Mouse (Mus musculus) kidney, postnatal 10 days (tissue): ENCODE measurements at regions not wholly inside any gene's neighbourhood (a gene's known extent, or its start where the extent isn't known, plus 50 kb on each side); places are given as distances from the start of the nearest gene placed in this dataset.

Experiments
- DNase-seq: peaks from one replicate; pipeline ENCODE4 v3.0.0; 2021; ENCODE audit warnings: mixed read lengths

DNA sequence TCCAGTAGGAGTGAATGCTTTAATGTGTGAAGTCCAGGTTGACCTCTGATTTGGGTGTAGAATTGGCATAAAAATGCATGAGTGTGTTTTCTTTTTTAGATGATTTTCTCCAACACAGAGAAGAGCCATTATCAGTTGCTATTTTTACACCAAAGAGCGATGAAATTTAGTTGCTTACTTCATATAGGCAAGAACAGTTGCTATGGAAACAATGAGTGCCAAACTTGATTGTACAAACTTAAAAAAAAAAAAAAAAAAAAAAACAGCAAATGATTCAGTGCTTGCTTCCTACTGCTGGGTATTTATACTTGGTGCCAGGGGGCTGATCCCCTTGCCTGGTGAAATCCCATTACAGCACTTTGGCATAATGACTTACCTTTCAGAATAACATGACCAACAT, 268.0 kb downstream of the Sec23a start:
- no peak for DNase-seq

DNA sequence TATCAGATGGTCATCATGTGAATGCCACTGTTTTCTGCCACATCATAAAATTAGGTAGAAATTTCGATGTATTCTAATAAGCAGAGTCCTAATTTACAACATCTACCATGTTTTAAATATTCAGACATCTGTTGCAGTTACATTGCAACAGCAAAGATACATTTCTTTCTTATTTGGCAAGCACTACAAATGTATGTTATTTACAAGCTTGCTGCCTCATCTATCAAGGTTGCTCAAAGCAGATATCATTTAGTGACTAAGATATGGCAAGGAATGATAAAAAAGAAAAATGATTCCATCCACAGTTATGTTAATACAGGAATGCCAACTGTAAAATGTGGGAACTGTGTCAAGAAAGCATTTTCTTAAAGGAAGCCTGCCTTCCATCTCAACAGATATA, 283.7 kb downstream of the Sec23a start:
- DNase-seq, result no peak

GRCm38 (mm10) chr12:58727547-58727946, 284.3 kb downstream of the Sec23a start:
- DNase-seq, result no peak

DNA sequence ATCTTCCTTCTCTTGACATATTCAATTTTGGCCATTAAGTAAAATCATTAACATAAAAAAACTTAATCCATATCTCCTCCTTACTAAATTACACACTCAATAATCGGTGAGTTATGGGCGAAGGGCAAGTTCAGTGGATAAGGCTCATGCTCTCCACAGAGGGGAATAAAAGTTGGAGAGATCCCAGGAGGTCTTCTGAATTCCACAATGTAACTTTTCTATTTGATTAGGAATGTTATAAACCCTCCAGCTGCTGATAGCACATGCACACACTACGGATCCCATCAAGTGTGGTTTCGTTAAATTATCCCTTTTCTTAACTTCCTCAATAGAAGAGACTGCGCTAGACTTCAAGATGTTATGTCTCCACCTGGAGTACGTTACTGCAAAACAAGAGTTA, 293.9 kb downstream of the Sec23a start:
- DNase-seq, result no peak

GRCm38 (mm10) chr12:58714207-58714606, 297.6 kb downstream of the Sec23a start:
- DNase-seq, result no peak

- DNase-seq, result no peak
Observed at GRCm38 (mm10) chr12:58695680-58696079, 316.1 kb downstream of the Sec23a start.

DNA sequence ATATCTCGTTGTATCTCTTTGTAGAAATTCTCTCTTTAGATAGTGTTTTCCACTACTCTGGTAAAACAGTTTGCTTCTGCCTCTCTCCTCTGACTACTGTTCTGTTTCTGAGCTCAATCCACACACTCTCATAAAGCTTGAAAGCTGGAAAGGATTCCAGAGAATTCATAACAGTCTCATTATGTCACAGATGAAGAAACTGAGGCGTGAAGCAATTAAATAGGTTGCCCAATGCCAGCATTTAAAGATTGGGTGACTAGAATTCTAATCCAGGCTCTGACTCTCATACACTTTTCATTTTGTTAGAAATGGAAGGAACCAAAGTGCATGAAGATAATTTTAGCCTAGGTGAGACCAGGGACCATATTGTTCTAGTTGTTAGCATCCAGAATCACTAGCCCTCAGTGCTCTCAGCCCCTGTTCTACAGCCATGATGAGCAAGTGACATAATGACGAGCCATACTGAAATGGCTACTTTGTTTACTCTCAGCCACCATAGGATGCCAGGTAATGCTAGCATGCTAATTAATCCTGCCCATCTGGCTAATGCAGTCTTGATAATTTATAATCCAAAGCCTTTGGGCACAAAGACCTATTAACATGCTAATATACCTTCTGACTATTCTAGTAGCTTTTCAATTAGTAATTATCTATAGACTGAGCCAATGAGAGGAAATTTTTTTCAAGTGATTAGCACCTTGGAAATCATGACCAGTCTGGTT, 341.7 kb downstream of the Sec23a start:
- no peak for DNase-seq

DNA sequence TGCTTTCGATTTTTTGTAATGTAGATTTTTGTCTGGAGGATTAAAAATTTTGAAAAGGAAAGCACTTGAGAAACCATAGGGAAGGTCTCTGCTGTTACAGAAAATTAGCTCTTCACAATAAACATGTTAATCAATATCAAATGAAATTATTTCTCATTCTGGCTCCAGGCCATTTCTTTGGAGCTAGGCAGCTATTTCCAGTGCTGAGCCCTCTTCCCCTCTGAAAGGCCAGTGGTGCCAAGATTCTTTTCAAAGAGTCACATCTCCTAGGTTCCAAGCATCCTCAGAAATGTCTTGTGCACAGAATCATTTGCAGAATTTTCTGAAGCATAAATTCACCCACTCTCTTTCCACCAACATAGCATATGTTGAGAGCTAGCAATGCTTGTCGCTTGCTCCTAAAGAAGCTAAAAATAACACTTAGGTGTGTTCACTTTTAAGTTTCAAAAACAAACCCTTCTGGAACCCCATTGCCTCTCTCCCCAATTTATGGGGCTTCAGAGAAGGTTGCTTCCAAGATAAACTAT, 357.2 kb downstream of the Sec23a start:
- no peak for DNase-seq

- no peak for DNase-seq
Observed at GRCm38 (mm10) chr12:58653751-58654150, 358.1 kb downstream of the Sec23a start.

DNA sequence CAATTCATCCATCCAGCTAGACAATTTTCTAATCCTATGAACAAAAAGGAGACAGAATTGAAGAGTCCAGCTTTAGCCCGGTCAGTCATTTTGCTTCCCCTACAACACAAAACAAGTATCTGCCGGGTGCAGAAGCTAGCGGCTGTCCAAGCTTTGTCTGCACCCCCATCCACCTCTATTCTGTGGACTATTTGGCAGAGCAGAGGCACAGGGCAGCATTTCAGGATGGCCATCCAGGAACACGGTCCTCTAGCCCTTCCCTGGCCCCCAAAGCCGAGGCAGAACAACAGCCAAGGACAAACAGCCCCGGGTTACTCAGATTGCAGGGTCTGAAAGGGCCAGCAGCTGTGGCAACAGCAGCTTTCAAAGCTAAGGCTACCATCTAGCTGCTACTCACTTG, 358.6 kb downstream of the Sec23a start:
- no peak for DNase-seq

- DNase-seq, result no peak
Observed at GRCm38 (mm10) chr12:58652701-58653100, 359.1 kb downstream of the Sec23a start.

DNA sequence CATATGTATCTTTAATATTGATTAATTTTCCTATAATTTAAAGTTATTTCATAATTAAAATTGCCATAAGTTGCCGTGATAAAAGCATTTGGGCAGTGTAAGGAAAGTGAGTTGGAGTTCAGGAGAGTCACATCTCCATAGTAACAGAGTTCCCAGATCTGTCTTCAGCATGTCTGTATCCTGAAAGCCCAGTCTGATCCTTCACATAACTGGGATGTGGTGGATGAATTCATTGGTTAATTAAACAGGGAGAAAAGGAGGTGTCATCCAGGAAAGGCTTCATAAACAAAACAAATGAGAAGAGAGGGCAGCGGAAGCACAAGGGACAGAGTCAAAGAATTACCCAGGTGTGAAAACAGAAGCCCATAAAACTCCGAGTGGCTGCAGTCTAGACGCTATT, 363.5 kb downstream of the Sec23a start:
- no peak for DNase-seq

GRCm38 (mm10) chr12:58643843-58644242, 368.0 kb downstream of the Sec23a start:
- no peak for DNase-seq

DNA sequence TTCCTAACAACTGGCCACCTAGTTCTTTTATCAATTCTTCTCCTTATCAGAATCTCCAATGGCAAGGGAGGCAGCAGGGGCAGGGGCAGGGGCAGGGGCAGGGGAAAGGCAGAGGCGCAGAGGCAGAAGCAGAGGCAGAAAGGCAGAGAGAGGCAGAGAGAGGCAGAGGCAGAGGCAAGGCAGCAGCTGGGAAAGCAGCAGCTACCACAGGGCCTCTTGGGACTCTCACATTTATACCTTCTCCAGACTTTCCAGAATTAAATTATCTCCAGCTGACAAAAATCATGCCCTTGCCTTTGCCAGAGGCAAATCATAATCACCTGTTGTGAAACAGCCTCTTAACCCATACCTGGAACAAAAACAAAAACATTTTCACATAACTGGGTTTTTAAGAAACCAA, 370.4 kb upstream of the Clec14a start:
- no peak for DNase-seq

DNA sequence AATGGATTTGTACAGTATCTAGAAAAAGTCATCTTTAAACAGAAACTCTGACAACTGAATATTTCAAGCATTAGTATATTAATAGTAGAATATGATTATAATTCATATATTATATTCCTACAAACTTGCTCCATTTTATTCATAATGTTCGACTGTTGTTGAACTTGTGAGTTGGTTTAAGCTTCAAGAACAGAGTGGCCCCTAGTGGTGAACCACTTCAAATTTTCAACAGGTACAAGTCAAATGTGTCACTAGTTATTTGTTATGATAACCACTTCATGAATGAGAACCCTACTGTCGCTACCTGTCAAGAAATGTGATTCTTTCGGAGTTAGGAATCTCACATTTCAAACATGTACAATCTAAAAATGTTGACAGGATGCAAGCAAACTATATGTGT, 369.2 kb upstream of the Clec14a start:
- peak; percentile 25 for DNase-seq

- DNase-seq, result no peak
Observed at GRCm38 (mm10) chr12:58632529-58632928, 363.4 kb upstream of the Clec14a start.

DNA sequence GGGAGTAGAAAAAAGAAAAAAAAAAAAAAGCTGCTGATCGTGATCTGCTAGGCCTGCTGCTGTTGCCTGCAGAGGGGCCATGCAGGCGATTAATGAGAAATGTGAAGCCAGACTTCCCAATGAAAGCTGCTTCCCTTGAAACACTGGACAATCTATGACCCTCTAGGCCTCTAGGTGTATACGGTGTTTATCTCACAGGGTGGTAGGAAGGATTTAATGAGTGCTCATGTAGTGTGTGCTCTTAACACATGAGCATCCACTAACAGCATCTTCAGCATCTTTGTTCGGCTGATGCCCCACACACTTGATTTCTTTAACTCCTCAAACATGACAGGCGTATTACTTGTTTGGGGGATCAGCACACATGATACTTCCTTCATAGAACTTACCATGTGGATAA, 359.7 kb upstream of the Clec14a start:
- no peak for DNase-seq

DNA sequence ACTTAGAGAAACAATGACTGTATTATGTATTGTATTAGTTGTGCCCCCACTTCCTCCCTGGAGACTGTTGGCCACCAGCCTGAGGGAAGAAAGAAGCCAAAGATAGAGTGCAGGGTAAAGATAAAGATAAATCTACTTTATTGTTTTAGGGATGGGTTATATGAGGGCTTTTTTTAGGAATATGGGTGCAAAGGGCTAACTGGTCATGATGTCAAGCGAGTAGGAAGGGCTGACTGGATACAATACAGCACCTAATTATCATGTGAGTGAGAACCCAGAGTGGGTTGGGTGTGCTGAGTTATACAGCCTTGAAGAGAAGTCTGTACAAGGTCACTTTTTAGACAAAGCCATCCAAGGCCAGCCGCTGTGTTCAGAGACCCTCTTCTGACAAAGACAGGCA, 356.1 kb upstream of the Clec14a start:
- DNase-seq, result no peak

GRCm38 (mm10) chr12:58619508-58620310, 350.6 kb upstream of the Clec14a start:
- no peak for DNase-seq

DNA sequence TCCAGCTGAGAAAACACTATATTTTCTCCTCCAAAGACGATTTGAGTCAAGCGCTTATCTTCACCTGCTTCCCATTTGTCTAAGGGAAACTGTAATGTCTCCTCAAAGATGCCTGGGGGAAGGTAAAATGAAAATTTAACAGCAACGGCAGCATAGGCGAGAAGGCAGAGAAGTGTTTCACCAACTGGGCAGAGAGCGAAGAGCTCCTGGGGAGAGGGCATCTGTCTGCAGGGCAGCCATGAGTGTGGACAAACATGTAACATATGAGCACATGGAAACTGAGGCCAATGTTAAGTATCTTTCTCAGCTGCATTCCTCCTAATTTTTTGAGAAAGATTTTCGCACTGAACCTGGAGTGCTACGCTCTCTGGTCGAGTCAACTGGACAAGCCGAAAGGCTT, 325.7 kb upstream of the Clec14a start:
- no peak for DNase-seq

DNA sequence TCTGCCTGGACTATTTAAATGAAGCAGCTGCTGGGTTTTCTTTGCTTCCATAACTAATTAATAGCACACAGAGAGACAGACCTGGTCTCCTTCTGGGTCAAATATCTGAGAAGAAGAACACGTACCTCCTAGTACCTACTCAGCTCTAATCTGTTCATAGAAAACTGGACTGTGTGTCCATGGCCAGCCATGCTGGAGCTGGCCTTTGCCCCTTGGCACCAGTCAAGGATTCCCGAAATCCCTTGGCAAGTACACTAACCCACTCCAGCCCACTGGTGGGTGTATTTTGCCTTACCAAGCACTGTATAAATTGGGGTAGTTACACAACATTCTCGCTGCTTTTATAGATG, 322.4 kb upstream of the Clec14a start:
- DNase-seq, result no peak

- DNase-seq, result no peak
Observed at GRCm38 (mm10) chr12:58590547-58591479, 321.7 kb upstream of the Clec14a start.
